Mouse (Mus musculus): Measurements from ENCODE around the gene Arl4c.

DNA sequence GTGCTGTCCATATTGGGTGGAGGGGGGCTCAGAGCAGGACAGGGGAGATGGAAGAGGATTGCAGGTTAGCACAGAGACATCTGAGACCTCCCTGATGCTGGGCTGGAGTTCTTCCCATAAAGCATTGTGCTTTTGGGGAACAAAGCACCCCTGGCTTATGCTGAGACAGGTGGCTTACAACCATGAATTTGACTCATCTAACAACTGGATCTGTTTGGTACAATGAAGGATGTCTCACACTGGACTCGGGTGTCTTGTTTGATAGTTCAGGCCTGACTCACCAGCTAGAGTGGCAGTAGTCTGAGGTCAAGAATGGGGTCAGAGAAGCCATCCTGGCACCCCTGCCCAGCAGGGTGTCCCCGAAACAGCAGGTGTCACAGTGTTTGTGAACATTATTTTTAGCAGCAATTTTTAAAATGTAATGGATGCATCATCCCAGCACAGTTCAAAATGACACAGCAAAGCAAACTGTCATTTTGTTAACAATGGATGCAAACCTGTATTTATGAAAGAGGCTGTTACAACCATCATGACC, 9.7 kb downstream of the Arl4c start:
- TF ChIP-seq GATA1 (IDR thresholded peaks at IDR 0.05; ENCODE audit: low read length): no peak
- no peak for TF ChIP-seq TAL1 (IDR thresholded peaks at IDR 0.05; ENCODE audit: low read length)
